ENCODE assay signal across 15 mouse cellular contexts in genomic region chr14:20064771-20065170, GRCm38 (mm10).
"Had no signal": no experiment of that assay in that cellular context is flagged by ENCODE, and none has a peak within 500 bp of the region (broad histone marks: within the 10 kb centered on the region; RNA-seq: fewer than 3 reads in every experiment).

No protein-coding gene starts in this region.

- H3K9ac ChIP-seq: liver, embryonic 14.5 days; midbrain, embryonic 12.5 days; neural tube, embryonic 15.5 days had no signal

- H3K9me3 ChIP-seq: midbrain, embryonic 12.5 days; neural tube, embryonic 15.5 days had no signal

- H3K27ac ChIP-seq: left cerebral cortex, adult 2 months; liver, embryonic 14.5 days; midbrain, embryonic 12.5 days; neural tube, embryonic 15.5 days had no signal

- H3K4me1 ChIP-seq: midbrain, embryonic 12.5 days had no signal

- H3K36me3 ChIP-seq: midbrain, embryonic 12.5 days; neural tube, embryonic 15.5 days had no signal

- DNase-seq: kidney, adult 11 months; kidney, adult 9 months; kidney, postnatal 14 days; lung, adult 18-20 months; lung, postnatal 10 days; lung, postnatal 4 days; right cerebral cortex, adult 18-20 months; right cerebral cortex, postnatal 25 days; thymus, adult 18-20 months; thymus, postnatal 14 days had no signal

- H3K4me3 ChIP-seq: left cerebral cortex, adult 2 months; midbrain, embryonic 12.5 days; myocyte; neural tube, embryonic 15.5 days had no signal

- H3K4me2 ChIP-seq: midbrain, embryonic 12.5 days; neural tube, embryonic 15.5 days had no signal

- H3K27me3 ChIP-seq: midbrain, embryonic 12.5 days; neural tube, embryonic 15.5 days had no signal
